Mouse (Mus musculus): ENCODE measurements around the gene Klhl24.

Klhl24 gene

DNA sequence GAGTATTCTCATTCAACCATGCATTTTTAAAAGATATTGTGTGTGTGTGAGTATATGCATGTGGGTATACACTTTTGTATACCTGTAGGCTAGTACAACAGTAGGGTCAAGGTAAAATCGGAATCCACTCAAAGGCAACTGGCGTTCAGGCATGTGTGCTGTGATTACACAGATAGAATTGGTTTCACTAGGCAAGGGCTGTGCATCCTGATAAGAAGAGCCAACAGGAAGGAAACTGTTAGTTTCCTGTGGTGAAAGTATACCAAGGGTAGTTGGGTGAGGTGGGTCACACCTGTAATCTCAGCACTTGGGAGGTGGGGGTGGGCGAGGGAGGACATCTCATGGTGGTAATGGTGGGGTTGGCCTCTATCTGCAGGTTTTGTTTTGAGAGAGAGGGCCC is 47.2 kb downstream of the Klhl24 start:
- no peak for DNase-seq (ENCODE audit: low spot score)

GRCm38 (mm10) chr16:20151991-20152390 is 54.6 kb downstream of the Klhl24 start:
- DNase-seq (ENCODE audit: low spot score) = no peak

DNA sequence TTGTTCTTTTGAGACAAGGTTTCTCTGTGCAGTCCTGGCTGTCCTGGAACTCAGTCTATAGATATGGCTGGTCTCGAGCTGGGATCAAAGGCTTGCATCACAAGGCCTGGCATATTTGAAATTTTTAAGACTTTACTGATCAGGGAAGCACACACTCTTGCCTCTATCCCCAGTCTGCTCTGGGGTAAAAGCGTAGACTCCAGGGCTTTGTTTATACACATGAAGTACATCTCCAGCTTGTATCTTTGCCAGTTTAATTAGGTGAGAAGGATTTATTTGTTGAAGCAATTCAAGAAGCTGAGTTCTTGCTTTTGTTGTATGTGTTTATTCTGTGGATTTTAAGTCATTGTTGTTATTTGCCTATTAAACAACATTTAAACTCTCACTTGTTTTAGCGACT is 56.4 kb downstream of the Klhl24 start:
- DNase-seq (ENCODE audit: low spot score) = no peak

DNA sequence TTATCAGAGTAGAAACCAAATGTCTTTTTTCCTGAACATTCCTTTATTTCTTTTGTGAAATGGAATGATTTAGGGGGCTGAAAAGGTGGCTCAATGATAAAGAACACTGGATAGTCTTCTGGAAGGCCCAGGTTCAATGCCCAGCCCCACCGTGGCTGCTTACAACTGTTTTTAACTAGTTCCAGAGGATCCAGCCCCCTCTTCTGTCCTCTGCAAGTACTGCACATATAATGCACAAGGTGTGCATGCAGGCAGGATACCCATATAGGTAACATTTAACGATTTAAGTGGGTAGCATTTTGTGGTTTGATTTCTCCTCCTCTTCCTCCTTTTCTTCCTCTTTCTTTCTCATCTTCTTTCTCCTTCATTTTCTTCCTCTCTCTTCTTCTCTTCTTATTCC is 62.8 kb downstream of the Klhl24 start:
- DNase-seq (ENCODE audit: low spot score) = peak; percentile 19

GRCm38 (mm10) chr16:20169071-20169470 is 71.7 kb downstream of the Klhl24 start:
- DNase-seq (ENCODE audit: low spot score) = no peak

DNA sequence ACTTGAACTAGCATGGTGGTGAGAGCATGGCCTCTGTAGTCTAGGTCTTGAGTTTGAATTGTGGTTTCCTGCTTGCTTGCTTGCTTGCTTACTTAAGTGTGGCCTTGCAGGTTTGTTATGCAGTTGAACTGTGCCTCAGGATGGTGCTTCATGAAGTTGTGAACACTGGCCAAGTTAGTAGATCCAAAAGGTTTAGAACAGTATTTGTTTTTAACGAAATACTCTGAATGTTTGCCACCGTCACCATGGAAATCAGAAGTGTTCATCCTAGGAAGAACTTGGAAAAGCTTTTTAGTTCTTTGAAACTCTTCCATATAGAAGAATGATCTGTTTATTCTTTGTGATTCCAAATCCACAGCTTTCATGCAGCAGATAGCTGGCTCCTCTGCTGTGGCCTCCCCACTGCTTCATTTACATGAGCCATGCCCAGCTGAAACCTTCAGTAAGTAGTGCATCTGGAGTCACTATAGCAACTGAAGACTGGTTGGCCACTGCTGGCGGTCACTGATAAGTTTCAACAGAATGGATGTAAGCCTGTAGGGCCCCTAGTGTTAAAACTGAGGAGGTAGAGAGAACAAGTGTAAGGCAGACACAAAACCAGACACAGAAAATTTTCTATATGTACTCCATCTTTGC is 72.2 kb downstream of the Klhl24 start:
- DNase-seq (ENCODE audit: low spot score) = no peak
